Mouse (Mus musculus): ENCODE measurements around the gene Mrnip.
"Not testable (repeated sequence)": the region's sequence is repeated elsewhere in the genome, so short reads cannot be mapped to it uniquely, and the experiment has no call there.

Gene Mrnip

GRCm38 (mm10) chr11:50174111-50174729, at the start of gene Mrnip:
Gene Mrnip (plus strand): TSS chr11:50174444.
- not testable (repeated sequence) for DNase-seq (ENCODE audit: low spot score in 2 of 2)

- DNase-seq (ENCODE audit: low spot score in 2 of 2) = no peak
Observed at GRCm38 (mm10) chr11:50127781-50128180, 46.5 kb upstream of the Mrnip start.

- peak; percentile 79 to 83 for DNase-seq (ENCODE audit: low spot score in 2 of 2)
Observed at GRCm38 (mm10) chr11:50130811-50131766, 43.2 kb upstream of the Mrnip start, which contains the start of gene Tbc1d9b. Gene Tbc1d9b (plus strand): TSS chr11:50131396.

- no peak for DNase-seq (ENCODE audit: low spot score in 2 of 2)
Observed at GRCm38 (mm10) chr11:50131801-50132201, 42.4 kb upstream of the Mrnip start.

GRCm38 (mm10) chr11:50132265-50132664, 42.0 kb upstream of the Mrnip start:
- no peak for DNase-seq (ENCODE audit: low spot score in 2 of 2)

- DNase-seq (ENCODE audit: low spot score in 2 of 2) = no peak
Observed at GRCm38 (mm10) chr11:50134136-50134859, 39.9 kb upstream of the Mrnip start.

GRCm38 (mm10) chr11:50138206-50138822, 35.9 kb upstream of the Mrnip start:
- no peak for DNase-seq (ENCODE audit: low spot score in 2 of 2)

GRCm38 (mm10) chr11:50139571-50139970, 34.7 kb upstream of the Mrnip start:
- DNase-seq (ENCODE audit: low spot score in 2 of 2) = no peak

- no peak for DNase-seq (ENCODE audit: low spot score in 2 of 2)
Observed at GRCm38 (mm10) chr11:50145529-50145928, 28.7 kb upstream of the Mrnip start.

GRCm38 (mm10) chr11:50146121-50146520, 28.1 kb upstream of the Mrnip start:
- DNase-seq (ENCODE audit: low spot score in 2 of 2) = no peak

- no peak for DNase-seq (ENCODE audit: low spot score in 2 of 2)
Observed at GRCm38 (mm10) chr11:50147267-50147957, 26.8 kb upstream of the Mrnip start.

- no peak for DNase-seq (ENCODE audit: low spot score in 2 of 2)
Observed at GRCm38 (mm10) chr11:50147958-50148476, 26.2 kb upstream of the Mrnip start.

GRCm38 (mm10) chr11:50149200-50149599, 25.0 kb upstream of the Mrnip start:
- DNase-seq (ENCODE audit: low spot score in 2 of 2) = no peak

GRCm38 (mm10) chr11:50149603-50150150, 24.6 kb upstream of the Mrnip start:
- no peak for DNase-seq (ENCODE audit: low spot score in 2 of 2)

GRCm38 (mm10) chr11:50151374-50151773, 22.9 kb upstream of the Mrnip start:
- no peak for DNase-seq (ENCODE audit: low spot score in 2 of 2)

- no peak for DNase-seq (ENCODE audit: low spot score in 2 of 2)
Observed at GRCm38 (mm10) chr11:50154166-50154565, 20.1 kb upstream of the Mrnip start.

GRCm38 (mm10) chr11:50154777-50155520, 19.3 kb upstream of the Mrnip start:
- no peak for DNase-seq (ENCODE audit: low spot score in 2 of 2)

GRCm38 (mm10) chr11:50155785-50156184, 18.5 kb upstream of the Mrnip start:
- no peak for DNase-seq (ENCODE audit: low spot score in 2 of 2)

- DNase-seq (ENCODE audit: low spot score in 2 of 2) = no peak
Observed at GRCm38 (mm10) chr11:50156725-50157258, 17.5 kb upstream of the Mrnip start.

- no peak for DNase-seq (ENCODE audit: low spot score in 2 of 2)
Observed at GRCm38 (mm10) chr11:50158346-50158745, 15.9 kb upstream of the Mrnip start.

All from frontal cortex, postnatal 14 days (tissue).